Mouse (Mus musculus) embryonic facial prominence, embryonic 12.5 days (tissue): ENCODE measurements around the gene Atraid. TPM values are rescaled to one million over a fixed set of nuclear protein-coding genes. Genes with fewer than 3 reads are reported as not detected.

ENCODE experiments used
- polyA plus RNA-seq: library from polyadenylated mRNA; unstranded; fragments of >200 nt; fragmentation: Nextera tagmentation; extraction: Ambion mirVana; gene quantifications from 2 replicates; pipeline ENCODE4 v1.2.1, GENCODE M21; 2016

The Atraid gene
- polyA plus RNA-seq, 1 experiment from 2014 or later, result 117 TPM

Other genes with a start within 250 kb of the Atraid start
- 28.8 and 29.3 TPM in 2 replicates for gene Mapre3, start 233.7 kb upstream of the Atraid start, polyA plus RNA-seq
- 78.5 and 85.9 TPM in 2 replicates for gene Tmem214, start 180.3 kb upstream of the Atraid start, polyA plus RNA-seq
- gene Agbl5, start 159.6 kb upstream of the Atraid start, polyA plus RNA-seq, result 31.9 and 34.1 TPM in 2 replicates
- 346 and 376 TPM in 2 replicates for gene Ost4, start 140.5 kb upstream of the Atraid start, polyA plus RNA-seq
- gene Emilin1, start 134.9 kb upstream of the Atraid start, polyA plus RNA-seq, result 248 and 252 TPM in 2 replicates
- gene Khk, start 126.9 kb upstream of the Atraid start, polyA plus RNA-seq, result 13.7 and 14.2 TPM in 2 replicates
- 4.5 and 5.7 TPM in 2 replicates for gene Cgref1, start 102.7 kb upstream of the Atraid start, polyA plus RNA-seq
- gene Preb, start 88.0 kb upstream of the Atraid start, polyA plus RNA-seq, result 129 and 133 TPM in 2 replicates
- not detected in 2 replicates for gene Tcf23, start 79.7 kb upstream of the Atraid start, polyA plus RNA-seq
- gene Slc5a6, start 612 bp downstream of the Atraid start, polyA plus RNA-seq, result 11.8 and 12.4 TPM in 2 replicates
- 40.6 and 41.0 TPM in 2 replicates for gene Cad, start 6.5 kb downstream of the Atraid start, polyA plus RNA-seq
- not detected in 2 replicates for gene Dnajc5g, start 58.0 kb downstream of the Atraid start, polyA plus RNA-seq
- 0.22 and 0.52 TPM in 2 replicates for gene Slc30a3, start 59.9 kb downstream of the Atraid start, polyA plus RNA-seq
- 1.4 and 1.7 TPM in 2 replicates for gene Trim54, start 68.4 kb downstream of the Atraid start, polyA plus RNA-seq
- gene Ucn, start 90.5 kb downstream of the Atraid start, polyA plus RNA-seq, result not detected in 2 replicates
- gene Mpv17, start 105.9 kb downstream of the Atraid start, polyA plus RNA-seq, result 64.8 and 72.0 TPM in 2 replicates
- 1.3 and 2.3 TPM in 2 replicates for gene Gm29609, start 131.6 kb downstream of the Atraid start, polyA plus RNA-seq
- 95.9 and 104 TPM in 2 replicates for gene Gtf3c2, start 131.8 kb downstream of the Atraid start, polyA plus RNA-seq
- 152 TPM in 2 replicates for gene Snx17, start 144.9 kb downstream of the Atraid start, polyA plus RNA-seq
- gene Eif2b4, start 145.1 kb downstream of the Atraid start, polyA plus RNA-seq, result 70.2 and 74.4 TPM in 2 replicates
- gene Zfp513, start 154.0 kb downstream of the Atraid start, polyA plus RNA-seq, result 18.7 and 20.0 TPM in 2 replicates
- gene Ppm1g, start 172.4 kb downstream of the Atraid start, polyA plus RNA-seq, result 144 and 147 TPM in 2 replicates
- gene Nrbp1, start 192.6 kb downstream of the Atraid start, polyA plus RNA-seq, result 151 and 155 TPM in 2 replicates
- gene Gm9970, start 192.9 kb downstream of the Atraid start, polyA plus RNA-seq, result 0.43 and 1.1 TPM in 2 replicates
- 14.7 and 18.6 TPM in 2 replicates for gene Krtcap3, start 203.4 kb downstream of the Atraid start, polyA plus RNA-seq
- gene Ift172, start 242.8 kb downstream of the Atraid start, polyA plus RNA-seq, result 53.6 and 58.0 TPM in 2 replicates
- gene Fndc4, start 247.8 kb downstream of the Atraid start, polyA plus RNA-seq, result 91.0 and 94.6 TPM in 2 replicates
- 0.17 and 0.32 TPM in 2 replicates for gene Gckr, start 249.1 kb downstream of the Atraid start, polyA plus RNA-seq